Mouse (Mus musculus) lung, adult 2 months (tissue): ENCODE results near the gene St8sia4. TPM values are rescaled to one million over a fixed set of nuclear protein-coding genes. Genes with fewer than 3 reads are reported as not detected.

ENCODE experiments used
- DNase-seq: peaks from one replicate; pipeline ENCODE4 v3.0.0; 2022
- H3K4me1 ChIP-seq: fragments of 200-500 bp; 2 replicates; pipeline ENCODE4 v1.6.1; 2011; ENCODE audit warnings: low read length; ENCODE audit not compliant: control insufficient read depth, insufficient read depth
- H3K4me3 ChIP-seq: fragments of 200-500 bp; replicated peaks from 2 replicates; pipeline ENCODE3; 2011; ENCODE audit warnings: low read depth, mild to moderate bottlenecking, control low read depth, low read length; ENCODE audit errors: extremely low read depth
- CTCF ChIP-seq: fragments of 200-500 bp; IDR thresholded peaks from 2 replicates; pipeline ENCODE4 v1.5.1; 2011; ENCODE audit warnings: mild to moderate bottlenecking, low read length, control low read depth; ENCODE audit not compliant: insufficient read depth
- POLR2A ChIP-seq: fragments of 200-500 bp; IDR thresholded peaks from 2 replicates; pipeline ENCODE4 v1.6.1; 2011; ENCODE audit warnings: low read depth, mild to moderate bottlenecking, control low read depth, low read length, borderline replicate concordance; ENCODE audit errors: extremely low read depth
- WGBS: fragments of 180-500 bp; shearing (Covaris S2); methylation state at CpG from one replicate; pipeline ENCODE4 v1.1.7; 2018; 5-methylcytosine and 5-hydroxymethylcytosine counted together
- polyA plus RNA-seq: library from polyadenylated mRNA; depleted of rRNA; stranded (reverse); fragments of >200 nt; gene quantifications from 2 replicates; pipeline ENCODE4 v1.2.3, GENCODE M21; 2012

The St8sia4 gene
- polyA plus RNA-seq, 1 experiment, result 4.8 TPM

DNA sequence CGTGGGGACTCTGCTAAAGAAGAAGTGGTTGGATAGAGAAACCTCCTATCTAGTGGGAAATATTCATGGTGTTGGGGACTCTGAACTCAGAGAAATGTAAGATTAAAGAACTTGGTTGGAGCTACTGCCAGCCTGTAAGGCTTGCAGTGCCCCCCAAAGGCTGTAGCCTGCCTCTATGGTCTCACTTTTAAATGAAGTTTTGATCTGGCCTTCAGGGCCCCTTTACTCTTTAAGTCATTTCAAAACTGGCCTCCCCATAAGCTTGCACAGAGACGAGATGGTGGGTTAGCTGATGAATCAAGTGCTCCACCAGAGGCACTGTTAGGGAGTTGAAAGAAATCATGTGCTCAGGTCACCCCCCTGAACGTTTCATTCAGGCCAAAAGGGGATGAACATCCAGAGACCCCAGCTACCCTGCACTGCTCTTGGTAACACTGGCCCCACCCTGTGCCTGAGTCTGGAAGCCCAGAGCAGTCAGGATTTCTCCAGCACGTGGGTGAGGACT lies 3.0 kb downstream of the St8sia4 start:
- 12% methylated on average over 4 of the region's 4 CpGs for WGBS
- H3K4me1 ChIP-seq, result peaks cover 10% of the 10 kb centered on the region
- no peak for DNase-seq
- H3K4me3 ChIP-seq, result no peak overlapping the region
- no peak for TF ChIP-seq POLR2A
- TF ChIP-seq CTCF, result peak; percentile 31; the same call in 1 of the 2 replicates

DNA sequence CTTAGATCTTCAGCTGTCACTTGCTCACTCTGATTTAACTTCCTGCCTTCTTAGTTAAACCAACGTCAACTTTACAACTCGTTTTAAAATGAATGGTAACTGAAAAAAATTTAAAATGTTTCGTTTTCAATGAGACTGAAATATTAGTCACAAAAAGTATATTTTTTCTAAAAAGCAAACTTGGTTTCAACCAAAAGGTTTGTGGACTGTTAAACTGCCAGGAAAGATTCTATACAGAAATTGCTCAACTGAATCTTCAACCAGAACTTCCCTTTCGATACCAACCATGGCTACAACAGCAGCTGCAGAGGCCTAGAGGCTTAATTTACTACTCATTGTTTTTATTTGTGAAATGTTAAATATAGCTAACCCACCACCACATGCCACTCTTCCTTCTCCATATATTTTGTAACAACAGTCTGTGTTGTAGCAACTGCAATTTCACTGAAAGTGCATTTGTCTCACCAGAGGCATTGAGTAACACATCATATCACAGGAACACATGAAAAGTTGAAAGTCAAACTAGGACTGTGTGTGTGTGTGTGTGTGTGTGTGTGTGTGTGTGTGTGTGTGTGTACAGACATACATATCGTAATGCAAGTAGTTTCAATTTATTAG lies 10.2 kb downstream of the St8sia4 start:
- 37% methylated on average over 5 of the region's 5 CpGs for WGBS
- Histone ChIP-seq H3K4me3 (no peak overlapping the region), H3K4me1 (peaks cover 6% of the 10 kb centered on the region)
- TF ChIP-seq CTCF (no peak), POLR2A (no peak)
- DNase-seq, result no peak

DNA sequence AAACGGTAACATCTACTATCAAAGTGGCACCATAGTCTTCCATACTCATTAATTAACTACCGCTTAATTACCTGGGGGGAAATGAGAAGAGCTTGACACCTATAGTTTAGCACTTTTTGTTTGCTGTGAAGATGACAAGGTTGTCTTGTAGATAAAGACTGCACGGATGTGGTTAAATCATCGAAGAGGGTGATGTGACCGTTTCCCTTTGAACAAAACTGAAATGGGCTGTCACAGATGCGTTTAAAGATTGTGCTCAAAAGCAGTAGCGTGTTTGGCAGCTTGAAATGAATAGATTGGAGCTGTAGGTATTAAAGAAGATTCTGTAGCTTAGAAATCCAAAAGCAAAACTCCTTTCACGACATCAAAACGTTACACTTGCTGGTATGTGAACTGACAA lies 11.8 kb downstream of the St8sia4 start:
- TF ChIP-seq CTCF (no peak), POLR2A (no peak)
- no peak for DNase-seq
- Histone ChIP-seq H3K4me1 (peaks cover 2% of the 10 kb centered on the region), H3K4me3 (no peak overlapping the region)
- 66% methylated on average over 9 of the region's 9 CpGs for WGBS

DNA sequence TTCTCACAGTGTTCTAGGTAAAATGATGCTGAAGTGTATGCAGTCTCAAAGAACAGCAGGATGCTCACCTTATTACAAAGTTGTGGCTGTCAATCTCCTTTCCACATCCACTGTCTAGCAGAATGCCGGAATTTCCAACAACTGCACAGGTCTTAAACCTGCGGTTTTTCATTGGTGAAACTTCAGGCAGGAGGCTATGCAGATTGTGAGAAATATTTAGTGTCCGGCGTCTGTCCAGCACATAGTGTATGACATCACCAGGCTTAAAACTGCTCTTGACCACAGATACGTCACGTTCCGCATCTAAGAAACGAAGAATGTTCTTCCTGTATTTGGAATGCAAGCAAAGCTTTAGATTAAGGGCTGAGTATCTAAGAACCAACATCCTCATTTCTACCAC lies 13.9 kb downstream of the St8sia4 start:
- H3K4me3 ChIP-seq, result no peak overlapping the region
- TF ChIP-seq CTCF (no peak), POLR2A (no peak)
- 82% methylated on average over 8 of the region's 8 CpGs for WGBS
- peaks cover 2% of the 10 kb centered on the region; the same call in 1 of the 2 replicates for H3K4me1 ChIP-seq
- no peak for DNase-seq

DNA sequence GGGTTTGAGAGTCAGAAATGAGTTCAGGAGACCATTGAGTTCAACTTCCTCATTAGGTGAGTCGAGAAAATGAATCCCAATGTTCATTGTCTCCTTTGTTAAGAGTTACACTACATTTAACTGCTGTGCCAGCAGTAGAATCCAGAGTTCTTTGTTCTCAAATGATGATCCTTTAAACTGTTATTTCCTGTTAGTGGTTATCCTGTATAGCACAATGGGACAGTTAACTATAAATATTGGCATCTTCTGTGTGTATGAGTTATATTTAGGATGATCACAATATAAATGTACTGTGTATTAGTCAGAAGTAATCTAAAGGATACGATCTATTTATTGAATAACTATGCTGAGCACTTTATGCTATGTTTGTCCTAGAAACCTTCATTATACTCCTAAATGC lies 23.1 kb downstream of the St8sia4 start:
- DNase-seq, result no peak
- no peak overlapping the region for H3K4me3 ChIP-seq
- TF ChIP-seq POLR2A (no peak), CTCF (no peak)
- WGBS, result 38% methylated on average over 2 of the region's 2 CpGs
- no peaks in the 10 kb centered on the region; the same call in 1 of the 2 replicates for H3K4me1 ChIP-seq

DNA sequence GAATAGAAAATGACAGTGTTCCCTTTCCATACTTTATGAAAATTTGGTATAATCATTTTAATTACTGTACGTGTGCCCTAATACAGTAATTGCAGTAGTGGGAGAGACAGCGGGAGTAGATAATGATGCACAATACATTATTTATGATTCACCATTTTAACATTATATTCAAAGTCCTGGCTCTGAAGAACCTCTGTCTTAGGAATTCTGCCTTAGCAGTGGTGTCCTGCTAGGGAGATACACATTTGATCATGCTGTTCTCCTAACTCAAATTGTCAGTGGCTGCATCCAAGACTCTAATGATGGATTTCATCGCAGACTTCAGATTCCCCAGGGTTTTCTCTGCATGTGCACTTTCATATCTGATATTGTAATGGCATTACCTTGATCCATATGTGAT lies 28.4 kb downstream of the St8sia4 start:
- TF ChIP-seq CTCF, result no peak
- no peak for TF ChIP-seq POLR2A
- 94% methylated on average over 3 of the region's 3 CpGs for WGBS
- H3K4me1 ChIP-seq, result no peaks in the 10 kb centered on the region; the same call in 1 of the 2 replicates
- no peak overlapping the region for H3K4me3 ChIP-seq
- DNase-seq, result no peak

DNA sequence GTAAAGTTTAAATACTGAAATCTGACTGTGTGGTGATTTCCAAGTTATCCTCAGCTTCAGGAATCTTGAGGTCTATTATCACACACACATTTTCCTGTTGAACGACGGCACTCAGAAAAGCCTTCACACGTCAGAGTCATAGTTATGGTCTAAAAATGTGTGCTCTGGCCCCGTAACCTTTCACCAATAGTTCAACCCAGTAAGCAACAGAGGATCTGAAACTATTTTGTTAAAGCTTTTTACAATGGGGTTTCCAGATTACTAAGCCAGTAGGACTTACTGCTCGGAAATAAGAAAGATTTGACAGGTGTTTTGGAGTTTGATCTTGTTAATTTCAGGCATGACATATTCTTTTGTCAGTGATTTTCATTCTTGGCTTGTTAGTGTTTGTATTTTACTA lies 43.0 kb downstream of the St8sia4 start:
- DNase-seq, result no peak
- WGBS, result 62% methylated on average over 5 of the region's 5 CpGs
- no peak overlapping the region for H3K4me3 ChIP-seq
- H3K4me1 ChIP-seq, result no peaks in the 10 kb centered on the region
- TF ChIP-seq CTCF (no peak), POLR2A (no peak)

DNA sequence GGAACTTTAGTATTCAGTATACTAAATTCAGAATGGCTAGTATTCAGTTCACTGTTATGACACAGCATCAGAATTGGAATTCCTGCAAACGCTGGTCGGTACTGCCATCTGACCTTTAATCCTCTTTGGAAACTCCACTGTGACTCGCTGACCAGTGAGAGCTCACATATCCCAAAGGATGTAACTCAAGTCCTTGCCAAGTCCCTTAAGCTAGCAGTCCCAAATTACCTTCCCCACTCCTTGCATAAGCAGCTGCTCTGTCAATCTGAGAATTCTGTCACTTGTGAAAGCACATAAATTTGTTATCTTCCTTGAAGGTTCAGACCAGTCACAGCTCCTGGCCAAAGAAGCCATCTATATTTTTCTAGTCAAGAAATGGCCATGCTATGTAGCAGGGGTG lies 48.7 kb downstream of the St8sia4 start:
- no peak overlapping the region for H3K4me3 ChIP-seq
- WGBS, result 25% methylated on average over 3 of the region's 3 CpGs
- peaks cover 3% of the 10 kb centered on the region; the same call in 1 of the 2 replicates for H3K4me1 ChIP-seq
- TF ChIP-seq POLR2A (no peak), CTCF (no peak)
- DNase-seq, result no peak

DNA sequence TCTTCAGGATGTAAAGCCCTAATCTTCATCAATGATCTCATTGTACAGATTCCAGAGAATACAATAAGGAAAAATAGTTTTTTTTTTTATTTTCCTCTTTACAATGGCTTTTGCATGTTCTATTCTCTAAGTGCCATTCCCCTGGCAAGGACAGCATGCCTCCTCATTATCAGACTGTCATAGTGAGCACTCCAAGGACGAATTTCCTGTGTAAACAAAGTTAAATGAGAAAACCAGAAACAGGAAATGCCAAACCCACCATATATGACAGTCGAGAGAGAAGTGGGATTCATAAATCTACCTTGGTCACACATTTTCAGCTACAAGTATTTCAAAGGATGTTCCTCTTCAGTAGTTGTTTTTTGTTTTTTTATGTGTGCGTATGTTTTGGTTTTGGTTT lies 49.2 kb downstream of the St8sia4 start:
- DNase-seq, result no peak
- Histone ChIP-seq H3K4me3 (no peak overlapping the region), H3K4me1 (peaks cover 3% of the 10 kb centered on the region; the same call in 1 of the 2 replicates)
- WGBS, result 45% methylated on average over 3 of the region's 3 CpGs
- TF ChIP-seq CTCF (no peak), POLR2A (no peak)

DNA sequence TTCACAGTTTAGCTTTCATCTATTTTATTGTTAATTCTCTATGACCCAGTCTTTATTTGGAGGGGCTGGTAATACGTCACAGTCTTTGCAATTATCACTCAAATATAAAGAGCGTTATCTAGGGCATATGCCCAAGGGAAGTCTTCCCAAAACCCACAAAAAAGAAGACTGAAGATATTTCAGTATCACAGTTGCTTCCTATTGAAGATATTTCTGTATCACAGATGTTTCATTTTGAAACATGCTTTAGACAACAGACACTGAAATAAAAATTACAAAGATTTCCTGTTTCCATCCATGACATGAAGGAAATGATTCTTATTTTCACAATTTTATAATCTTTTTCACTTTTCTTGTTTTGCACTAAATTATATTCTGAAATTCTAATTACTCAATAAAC lies 57.4 kb downstream of the St8sia4 start:
- no peak for TF ChIP-seq CTCF
- TF ChIP-seq POLR2A, result no peak
- Histone ChIP-seq H3K4me1 (peaks cover 2% of the 10 kb centered on the region), H3K4me3 (no peak overlapping the region)
- WGBS, result 70% methylated on average over 2 of the region's 2 CpGs
- no peak for DNase-seq

DNA sequence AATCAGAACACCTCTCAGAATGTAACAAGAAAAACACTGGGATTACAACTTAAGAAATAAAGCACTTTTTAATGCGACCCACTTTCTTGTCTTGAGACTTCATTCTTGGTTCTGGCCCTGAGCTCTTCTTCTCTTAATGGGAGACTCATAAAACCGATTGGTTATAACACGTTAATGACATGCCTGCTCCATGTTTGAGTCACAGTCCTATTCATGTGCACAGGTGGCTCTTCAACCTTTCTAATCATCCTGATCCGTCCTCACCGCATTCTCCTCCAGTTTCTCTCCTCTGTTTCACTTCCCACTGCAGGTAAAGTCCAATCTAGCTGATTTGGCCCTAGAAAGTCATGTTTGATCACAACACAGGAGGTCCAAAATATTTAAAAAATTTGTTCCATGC lies 58.3 kb downstream of the St8sia4 start:
- DNase-seq, result no peak
- Histone ChIP-seq H3K4me3 (no peak overlapping the region), H3K4me1 (peaks cover 2% of the 10 kb centered on the region)
- TF ChIP-seq CTCF (no peak), POLR2A (no peak)
- 85% methylated on average over 5 of the region's 5 CpGs for WGBS
